Mouse (Mus musculus) lung, embryonic 15.5 days (tissue): Measurements from ENCODE around the gene Gch1. TPM values are rescaled to one million over a fixed set of nuclear protein-coding genes. Genes with fewer than 3 reads are reported as not detected.

ENCODE experiments used
- ATAC-seq: fragments of 200-750 bp; cut with Nextera tagmentation; 2 replicates; pipeline ENCODE4 v1.8.0; 2017; ENCODE audit warnings: moderate number of reproducible peaks, borderline replicate concordance; ENCODE audit not compliant: low FRiP score, low TSS enrichment; ENCODE audit errors: extremely low read depth
- H3K27ac ChIP-seq: fragments of 300-500 bp; sonication (generic); 2 replicates; pipeline ENCODE4 v1.5.1; 2015; ENCODE audit warnings: moderate library complexity, mild to moderate bottlenecking, inconsistent platforms
- H3K27me3 ChIP-seq: fragments of 300-500 bp; sonication (generic); 2 replicates; pipeline ENCODE4 v1.6.1; 2015; ENCODE audit warnings: inconsistent platforms
- H3K36me3 ChIP-seq: fragments of 300-500 bp; sonication (generic); 2 replicates; pipeline ENCODE4 v1.6.1; 2015; ENCODE audit warnings: inconsistent platforms
- H3K4me1 ChIP-seq: fragments of 300-500 bp; sonication (generic); 2 replicates; pipeline ENCODE4 v1.6.1; 2015; ENCODE audit warnings: inconsistent platforms
- H3K4me2 ChIP-seq: fragments of 300-500 bp; sonication (generic); 2 replicates; pipeline ENCODE4 v1.6.1; 2015; ENCODE audit warnings: inconsistent platforms, mild to moderate bottlenecking, moderate library complexity
- H3K4me3 ChIP-seq: fragments of 300-500 bp; sonication (generic); 2 replicates; pipeline ENCODE4 v1.5.1; 2015; ENCODE audit warnings: mild to moderate bottlenecking, inconsistent platforms
- H3K9ac ChIP-seq: fragments of 300-500 bp; sonication (generic); 2 replicates; pipeline ENCODE4 v1.6.1; 2015; ENCODE audit warnings: inconsistent platforms
- H3K9me3 ChIP-seq: fragments of 300-500 bp; sonication (generic); 2 replicates; pipeline ENCODE4 v1.6.1; 2016; ENCODE audit warnings: inconsistent platforms
- WGBS: fragments of 180-500 bp; shearing (Covaris S2); methylation state at CpG from one replicate; pipeline ENCODE4 v1.1.7; 2015; 5-methylcytosine and 5-hydroxymethylcytosine counted together
- polyA plus RNA-seq: library from polyadenylated mRNA; unstranded; fragments of >200 nt; fragmentation: Nextera tagmentation; extraction: Ambion mirVana; gene quantifications from 2 replicates; pipeline ENCODE4 v1.2.1, GENCODE M21; 2015

Gene Gch1
- polyA plus RNA-seq, result 4.5 and 5.3 TPM in 2 replicates

- Histone ChIP-seq H3K4me3 (peak within 1 kb of the TSS; percentile 61), H3K36me3 (no peaks in the 10 kb centered on the region), H3K9me3 (no peaks in the 10 kb centered on the region), H3K4me1 (peaks cover 11% of the 10 kb centered on the region), H3K4me2 (peak within 1 kb of the TSS; percentile 99), H3K27me3 (peaks cover 16% of the 10 kb centered on the region; the same call in 1 of the 2 replicates), H3K9ac (peak within 1 kb of the TSS; percentile 49), H3K27ac (peak within 1 kb of the TSS; percentile 25; the same call in 1 of the 2 replicates)
- under 1% methylated on average over 52 of the region's 68 CpGs for WGBS
- ATAC-seq, result peak; percentile 87
Observed at GRCm38 (mm10) chr14:47188848-47189634, at the start of gene Gch1. Gene Gch1, minus strand, starts transcription at chr14:47189413.

- Histone ChIP-seq H3K4me3 (no peak overlapping the region), H3K27ac (no peak overlapping the region), H3K4me1 (no peaks in the 10 kb centered on the region), H3K4me2 (no peak overlapping the region), H3K27me3 (no peaks in the 10 kb centered on the region), H3K9me3 (0 out of 2 replicates have a peak, but pooled peaks cover 5% of the 10 kb centered on the region), H3K9ac (no peak overlapping the region), H3K36me3 (peaks cover 13% of the 10 kb centered on the region)
- ATAC-seq, result no peak
- 83% methylated on average over 4 of the region's 4 CpGs for WGBS
Observed at GRCm38 (mm10) chr14:47237286-47237685, 48.1 kb upstream of the Gch1 start.

GRCm38 (mm10) chr14:47236491-47236890, 47.3 kb upstream of the Gch1 start:
- 89% methylated on average over 7 of the region's 7 CpGs for WGBS
- peaks cover 9% of the 10 kb centered on the region for H3K36me3 ChIP-seq
- no peaks in the 10 kb centered on the region for H3K27me3 ChIP-seq
- no peak overlapping the region for H3K9ac ChIP-seq
- H3K27ac ChIP-seq, result no peak overlapping the region
- 0 out of 2 replicates have a peak, but pooled peaks cover 5% of the 10 kb centered on the region for H3K9me3 ChIP-seq
- H3K4me3 ChIP-seq, result no peak overlapping the region
- H3K4me2 ChIP-seq, result no peak overlapping the region
- H3K4me1 ChIP-seq, result no peaks in the 10 kb centered on the region
- ATAC-seq, result no peak

- H3K9me3 ChIP-seq, result 0 out of 2 replicates have a peak, but pooled peaks cover 5% of the 10 kb centered on the region
- no peak overlapping the region for H3K9ac ChIP-seq
- no peak for ATAC-seq
- H3K4me2 ChIP-seq, result no peak overlapping the region
- WGBS, result 56% methylated on average over 5 of the region's 5 CpGs
- H3K4me3 ChIP-seq, result no peak overlapping the region
- no peaks in the 10 kb centered on the region for H3K27me3 ChIP-seq
- H3K36me3 ChIP-seq, result no peaks in the 10 kb centered on the region
- H3K27ac ChIP-seq, result no peak overlapping the region
- H3K4me1 ChIP-seq, result no peaks in the 10 kb centered on the region
Observed at GRCm38 (mm10) chr14:47234526-47235250, 45.5 kb upstream of the Gch1 start.

- Histone ChIP-seq H3K27me3 (no peaks in the 10 kb centered on the region), H3K4me2 (no peak overlapping the region), H3K4me1 (no peaks in the 10 kb centered on the region), H3K4me3 (no peak overlapping the region), H3K9me3 (0 out of 2 replicates have a peak, but pooled peaks cover 5% of the 10 kb centered on the region), H3K27ac (no peak overlapping the region), H3K9ac (no peak overlapping the region), H3K36me3 (no peaks in the 10 kb centered on the region)
- ATAC-seq, result no peak
- WGBS, result 86% methylated on average over 3 of the region's 3 CpGs
Observed at GRCm38 (mm10) chr14:47234032-47234431, 44.8 kb upstream of the Gch1 start.

GRCm38 (mm10) chr14:47233602-47234001, 44.4 kb upstream of the Gch1 start:
- WGBS, result 44% methylated on average over 2 of the region's 2 CpGs
- Histone ChIP-seq H3K9me3 (0 out of 2 replicates have a peak, but pooled peaks cover 5% of the 10 kb centered on the region), H3K4me3 (no peak overlapping the region), H3K27ac (no peak overlapping the region), H3K27me3 (no peaks in the 10 kb centered on the region), H3K4me2 (no peak overlapping the region), H3K9ac (no peak overlapping the region), H3K36me3 (no peaks in the 10 kb centered on the region), H3K4me1 (no peaks in the 10 kb centered on the region)
- ATAC-seq, result no peak

- Histone ChIP-seq H3K36me3 (no peaks in the 10 kb centered on the region), H3K27me3 (no peaks in the 10 kb centered on the region), H3K9ac (no peak overlapping the region), H3K4me1 (no peaks in the 10 kb centered on the region), H3K27ac (no peak overlapping the region), H3K9me3 (no peaks in the 10 kb centered on the region), H3K4me2 (no peak overlapping the region), H3K4me3 (no peak overlapping the region)
- ATAC-seq, result no peak
- 64% methylated on average over 11 of the region's 11 CpGs for WGBS
Observed at GRCm38 (mm10) chr14:47229796-47230376, 40.7 kb upstream of the Gch1 start.

- 91% methylated on average over 8 of the region's 8 CpGs for WGBS
- no peak overlapping the region for H3K9ac ChIP-seq
- no peaks in the 10 kb centered on the region for H3K27me3 ChIP-seq
- no peaks in the 10 kb centered on the region for H3K9me3 ChIP-seq
- ATAC-seq, result no peak
- H3K36me3 ChIP-seq, result no peaks in the 10 kb centered on the region
- no peak overlapping the region for H3K27ac ChIP-seq
- H3K4me2 ChIP-seq, result no peak overlapping the region
- no peaks in the 10 kb centered on the region for H3K4me1 ChIP-seq
- H3K4me3 ChIP-seq, result no peak overlapping the region
Observed at GRCm38 (mm10) chr14:47225931-47226330, 36.7 kb upstream of the Gch1 start.

- H3K9ac ChIP-seq, result no peak overlapping the region
- H3K36me3 ChIP-seq, result no peaks in the 10 kb centered on the region
- no peak overlapping the region for H3K4me2 ChIP-seq
- no peaks in the 10 kb centered on the region for H3K27me3 ChIP-seq
- H3K4me1 ChIP-seq, result no peaks in the 10 kb centered on the region
- 73% methylated on average over 10 of the region's 10 CpGs for WGBS
- no peaks in the 10 kb centered on the region for H3K9me3 ChIP-seq
- no peak overlapping the region for H3K4me3 ChIP-seq
- ATAC-seq, result no peak
- H3K27ac ChIP-seq, result no peak overlapping the region
Observed at GRCm38 (mm10) chr14:47224476-47225325, 35.5 kb upstream of the Gch1 start.

GRCm38 (mm10) chr14:47222631-47223450, 33.6 kb upstream of the Gch1 start:
- no peak overlapping the region for H3K4me2 ChIP-seq
- WGBS, result 50% methylated on average over 11 of the region's 11 CpGs
- H3K27ac ChIP-seq, result no peak overlapping the region
- no peak overlapping the region for H3K4me3 ChIP-seq
- H3K27me3 ChIP-seq, result no peaks in the 10 kb centered on the region
- H3K36me3 ChIP-seq, result no peaks in the 10 kb centered on the region
- H3K9ac ChIP-seq, result no peak overlapping the region
- ATAC-seq, result no peak
- H3K9me3 ChIP-seq, result no peaks in the 10 kb centered on the region
- no peaks in the 10 kb centered on the region for H3K4me1 ChIP-seq
